Mouse (Mus musculus): Measurements from ENCODE around the gene Patz1. TPM values are rescaled to one million over a fixed set of nuclear protein-coding genes. Genes with fewer than 3 reads are reported as not detected.

Patz1 gene
- polyA plus RNA-seq, 1 experiment from 2014 or later, result 116 TPM

GRCm38 (mm10) chr11:3335651-3336216, 47.1 kb downstream of the Patz1 start:
- Histone ChIP-seq H3K4me1 (replicated peaks) (peaks cover 60% of the 10 kb centered on the region), H3K27ac (peak overlapping the region; percentile 23; the same call in 1 of the 2 replicates), H3K36me3 (no peaks in the 10 kb centered on the region), H3K4me3 (no peak overlapping the region), H3K27me3 (ENCODE audit: insufficient read depth, poor library complexity, severe bottlenecking) (0 out of 2 replicates have a peak, but pooled peaks cover 12% of the 10 kb centered on the region), H3K9me3 (no peaks in the 10 kb centered on the region)
- 48% methylated on average over 11 of the region's 11 CpGs for WGBS
- no peak for DNase-seq (ENCODE audit: low spot score)

GRCm38 (mm10) chr11:3336602-3337001, 47.9 kb downstream of the Patz1 start:
- peaks cover 6% of the 10 kb centered on the region; the same call in 1 of the 2 replicates for H3K36me3 ChIP-seq
- H3K4me3 ChIP-seq, result no peak overlapping the region
- 56% methylated on average over 3 of the region's 3 CpGs for WGBS
- no peak for DNase-seq (ENCODE audit: low spot score)
- peak overlapping the region; percentile 92 for H3K27ac ChIP-seq
- 0 out of 2 replicates have a peak, but pooled peaks cover 7% of the 10 kb centered on the region for H3K27me3 ChIP-seq (ENCODE audit: insufficient read depth, poor library complexity, severe bottlenecking)
- H3K4me1 ChIP-seq (replicated peaks), result peaks cover 52% of the 10 kb centered on the region
- H3K9me3 ChIP-seq, result no peaks in the 10 kb centered on the region

GRCm38 (mm10) chr11:3337173-3337955, 48.7 kb downstream of the Patz1 start:
- H3K9me3 ChIP-seq, result no peaks in the 10 kb centered on the region
- 6% methylated on average over 12 of the region's 12 CpGs for WGBS
- peaks cover 44% of the 10 kb centered on the region for H3K4me1 ChIP-seq (replicated peaks)
- peak overlapping the region; percentile 92 for H3K27ac ChIP-seq
- peak overlapping the region; percentile 20 for H3K4me3 ChIP-seq
- 0 out of 2 replicates have a peak, but pooled peaks cover 7% of the 10 kb centered on the region for H3K27me3 ChIP-seq (ENCODE audit: insufficient read depth, poor library complexity, severe bottlenecking)
- peaks cover 13% of the 10 kb centered on the region for H3K36me3 ChIP-seq
- DNase-seq (ENCODE audit: low spot score), result peak; percentile 73

GRCm38 (mm10) chr11:3337961-3338360, 49.3 kb downstream of the Patz1 start:
- H3K27me3 ChIP-seq (ENCODE audit: insufficient read depth, poor library complexity, severe bottlenecking), result 0 out of 2 replicates have a peak, but pooled peaks cover 5% of the 10 kb centered on the region
- H3K36me3 ChIP-seq, result peaks cover 19% of the 10 kb centered on the region
- H3K27ac ChIP-seq, result peak overlapping the region; percentile 92
- no peak overlapping the region for H3K4me3 ChIP-seq
- 46% methylated on average over 5 of the region's 5 CpGs for WGBS
- peaks cover 38% of the 10 kb centered on the region for H3K4me1 ChIP-seq (replicated peaks)
- no peak for DNase-seq (ENCODE audit: low spot score)
- no peaks in the 10 kb centered on the region for H3K9me3 ChIP-seq

GRCm38 (mm10) chr11:3341476-3341875, 52.8 kb downstream of the Patz1 start:
- Histone ChIP-seq H3K4me3 (no peak overlapping the region), H3K27ac (no peak overlapping the region), H3K27me3 (ENCODE audit: insufficient read depth, poor library complexity, severe bottlenecking) (no peaks in the 10 kb centered on the region), H3K4me1 (replicated peaks) (peaks cover 17% of the 10 kb centered on the region), H3K36me3 (peaks cover 54% of the 10 kb centered on the region), H3K9me3 (no peaks in the 10 kb centered on the region)
- 79% methylated on average over 5 of the region's 5 CpGs for WGBS
- DNase-seq (ENCODE audit: low spot score), result no peak

- 87% methylated on average over 3 of the region's 3 CpGs for WGBS
- Histone ChIP-seq H3K4me3 (no peak overlapping the region), H3K4me1 (replicated peaks) (peaks cover 23% of the 10 kb centered on the region), H3K36me3 (peaks cover 73% of the 10 kb centered on the region), H3K27ac (no peak overlapping the region), H3K9me3 (no peaks in the 10 kb centered on the region), H3K27me3 (ENCODE audit: insufficient read depth, poor library complexity, severe bottlenecking) (no peaks in the 10 kb centered on the region)
- DNase-seq (ENCODE audit: low spot score), result no peak
Observed at GRCm38 (mm10) chr11:3344916-3345315, 56.2 kb downstream of the Patz1 start.

GRCm38 (mm10) chr11:3346351-3346750, 57.7 kb downstream of the Patz1 start:
- H3K36me3 ChIP-seq, result peaks cover 83% of the 10 kb centered on the region
- H3K4me1 ChIP-seq (replicated peaks), result peaks cover 23% of the 10 kb centered on the region
- no peaks in the 10 kb centered on the region for H3K9me3 ChIP-seq
- no peak overlapping the region for H3K27ac ChIP-seq
- 92% methylated on average over 7 of the region's 7 CpGs for WGBS
- no peak for DNase-seq (ENCODE audit: low spot score)
- H3K4me3 ChIP-seq, result no peak overlapping the region
- no peaks in the 10 kb centered on the region for H3K27me3 ChIP-seq (ENCODE audit: insufficient read depth, poor library complexity, severe bottlenecking)

- Histone ChIP-seq H3K9me3 (no peaks in the 10 kb centered on the region), H3K27me3 (ENCODE audit: insufficient read depth, poor library complexity, severe bottlenecking) (no peaks in the 10 kb centered on the region), H3K4me1 (replicated peaks) (peaks cover 23% of the 10 kb centered on the region), H3K27ac (peak overlapping the region; percentile 80), H3K4me3 (no peak overlapping the region), H3K36me3 (peaks cover 82% of the 10 kb centered on the region)
- peak; percentile 87 for DNase-seq (ENCODE audit: low spot score)
- WGBS, result 64% methylated on average over 12 of the region's 12 CpGs
Observed at GRCm38 (mm10) chr11:3347091-3347834, 58.6 kb downstream of the Patz1 start.

GRCm38 (mm10) chr11:3347835-3348195, 59.1 kb downstream of the Patz1 start:
- Histone ChIP-seq H3K4me3 (no peak overlapping the region), H3K9me3 (no peaks in the 10 kb centered on the region), H3K27me3 (ENCODE audit: insufficient read depth, poor library complexity, severe bottlenecking) (no peaks in the 10 kb centered on the region), H3K4me1 (replicated peaks) (peaks cover 23% of the 10 kb centered on the region), H3K27ac (peak overlapping the region; percentile 80), H3K36me3 (peaks cover 82% of the 10 kb centered on the region)
- no peak for DNase-seq (ENCODE audit: low spot score)

GRCm38 (mm10) chr11:3348576-3349342, 60.1 kb downstream of the Patz1 start:
- peaks cover 82% of the 10 kb centered on the region for H3K36me3 ChIP-seq
- peaks cover 23% of the 10 kb centered on the region for H3K4me1 ChIP-seq (replicated peaks)
- no peaks in the 10 kb centered on the region for H3K27me3 ChIP-seq (ENCODE audit: insufficient read depth, poor library complexity, severe bottlenecking)
- H3K4me3 ChIP-seq, result no peak overlapping the region
- 29% methylated on average over 6 of the region's 6 CpGs for WGBS
- no peaks in the 10 kb centered on the region for H3K9me3 ChIP-seq
- DNase-seq (ENCODE audit: low spot score), result peak; percentile 59
- peak overlapping the region; percentile 80 for H3K27ac ChIP-seq

- H3K9me3 ChIP-seq, result no peaks in the 10 kb centered on the region
- peaks cover 23% of the 10 kb centered on the region for H3K4me1 ChIP-seq (replicated peaks)
- H3K4me3 ChIP-seq, result no peak overlapping the region
- 90% methylated on average over 4 of the region's 4 CpGs for WGBS
- peaks cover 82% of the 10 kb centered on the region for H3K36me3 ChIP-seq
- no peak for DNase-seq (ENCODE audit: low spot score)
- no peaks in the 10 kb centered on the region for H3K27me3 ChIP-seq (ENCODE audit: insufficient read depth, poor library complexity, severe bottlenecking)
- 0 out of 2 replicates have a peak overlapping the region, but pooled peaks have one; percentile 80 for H3K27ac ChIP-seq
Observed at GRCm38 (mm10) chr11:3349343-3349695, 60.6 kb downstream of the Patz1 start.

- no peaks in the 10 kb centered on the region for H3K9me3 ChIP-seq
- no peaks in the 10 kb centered on the region for H3K27me3 ChIP-seq (ENCODE audit: insufficient read depth, poor library complexity, severe bottlenecking)
- H3K4me1 ChIP-seq (replicated peaks), result peaks cover 23% of the 10 kb centered on the region
- no peak overlapping the region for H3K27ac ChIP-seq
- H3K4me3 ChIP-seq, result no peak overlapping the region
- peaks cover 81% of the 10 kb centered on the region for H3K36me3 ChIP-seq
- no peak for DNase-seq (ENCODE audit: low spot score)
- WGBS, result 90% methylated on average over 9 of the region's 9 CpGs
Observed at GRCm38 (mm10) chr11:3352131-3352530, 63.5 kb downstream of the Patz1 start.
